Mouse (Mus musculus) thymus, postnatal 10 days (tissue): ENCODE measurements around the gene Serpinb6a.

ENCODE experiments used
- DNase-seq, 2 experiments: peaks; one replicate each; pipeline ENCODE4 v3.0.0; 2021; ENCODE audit warnings: low spot score in 2 of 2

The Serpinb6a gene

DNA sequence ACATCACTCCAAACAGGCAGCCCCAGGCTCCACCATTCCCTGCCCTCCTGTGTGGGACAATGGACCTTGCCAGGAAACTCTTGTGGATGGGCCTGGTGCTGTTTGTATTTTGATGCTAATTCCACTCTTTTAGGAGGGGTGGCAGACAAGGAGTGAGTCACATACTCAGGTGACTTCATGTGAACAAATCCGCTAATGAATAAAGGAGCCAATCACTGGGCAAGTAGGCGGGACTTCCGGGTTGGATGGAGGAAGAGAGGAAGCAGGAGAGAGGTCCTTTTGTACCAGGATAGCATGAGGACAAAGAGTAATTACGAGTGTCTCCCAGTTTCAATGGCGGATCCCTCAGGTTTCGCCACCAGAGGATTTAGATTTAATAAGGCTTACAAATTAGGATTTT is 81.6 kb downstream of the Serpinb6a start:
- DNase-seq = no peak

DNA sequence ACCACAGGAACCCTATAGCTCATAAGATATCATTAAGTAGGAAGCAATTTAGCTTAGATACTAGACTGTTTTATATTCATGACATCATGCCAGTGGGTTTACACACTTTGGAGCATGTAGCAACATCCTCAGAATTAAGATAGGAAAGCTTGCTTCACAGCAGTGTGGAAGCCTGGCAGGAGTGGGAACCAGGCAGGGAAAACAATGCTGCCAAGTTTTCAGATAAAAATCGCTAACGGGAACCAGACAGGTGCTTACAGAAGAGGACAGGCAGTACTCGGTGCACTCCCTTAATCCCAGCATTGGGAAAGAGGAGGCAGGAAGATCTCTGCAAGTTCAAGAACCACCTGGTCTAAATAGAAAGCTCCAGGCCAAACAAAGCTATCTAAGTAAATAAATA is 95.8 kb downstream of the Serpinb6a start:
- DNase-seq = no peak

GRCm38 (mm10) chr13:33905176-33905954 is 97.2 kb downstream of the Serpinb6a start, which contains the start of gene Serpinb6c:
Gene Serpinb6c (minus strand): TSS chr13:33905708.
- DNase-seq = no peak

DNA sequence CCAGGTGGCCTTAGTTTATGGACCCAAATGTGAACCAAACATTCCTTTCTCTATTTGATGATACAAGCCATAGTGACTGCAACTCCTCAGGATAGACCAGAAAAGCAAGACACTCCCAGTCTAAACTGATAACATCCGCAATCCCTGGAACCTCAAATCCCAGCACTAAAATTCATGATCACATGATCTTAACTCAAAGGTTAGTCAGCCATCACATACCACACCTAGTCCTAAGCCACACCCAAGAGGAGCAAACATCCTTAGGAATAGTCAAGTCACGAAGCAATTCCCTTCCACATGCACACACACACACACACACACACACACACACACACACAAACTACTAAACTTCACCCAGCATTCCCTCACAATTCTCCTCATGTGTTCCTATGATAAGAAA is 99.3 kb downstream of the Serpinb6a start:
- DNase-seq = no peak

DNA sequence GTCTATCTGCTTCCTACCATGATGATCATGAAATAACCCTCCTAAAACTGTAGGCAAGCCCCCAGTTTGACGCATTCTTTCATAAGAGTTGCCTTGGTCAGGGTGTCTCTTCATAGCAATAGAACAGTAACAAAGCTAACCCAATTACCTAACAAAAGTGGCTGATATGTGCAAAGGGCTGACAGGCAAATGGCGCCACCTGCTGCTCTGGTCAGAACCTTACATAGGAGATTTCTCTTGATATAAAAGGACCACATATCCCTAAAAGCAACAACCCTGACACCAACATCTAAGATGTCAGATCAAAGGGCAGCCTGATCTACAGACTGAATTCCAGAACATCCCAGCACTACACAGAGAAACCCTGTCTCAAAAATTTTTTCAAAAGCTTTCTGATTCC is 108.4 kb downstream of the Serpinb6a start:
- peak in 1 of 2 experiments; percentile 8 for DNase-seq
